Mouse (Mus musculus) MEL (cell line): ENCODE results near the gene Phospho1.

Experiments
- BHLHE40 ChIP-seq: IDR thresholded peaks from 2 replicates; pipeline ENCODE4 v1.6.1; 2012; ENCODE audit warnings: low read depth, mild to moderate bottlenecking, inconsistent platforms, low read length, improper control_type of control experiment, borderline replicate concordance
- CHD2 ChIP-seq: IDR thresholded peaks from 2 replicates; pipeline ENCODE4 v1.6.1; 2011; ENCODE audit warnings: low read length, improper control_type of control experiment
- CTCF ChIP-seq, 3 experiments: IDR thresholded peaks in 2 of 3; conservative IDR thresholded peaks in 1 of 3; 2 replicates each; pipeline ENCODE4 v1.5.1; 2011 to 2012; ENCODE audit warnings: low read length in 3 of 3, low read depth in 2 of 3, mild to moderate bottlenecking in 2 of 3, improper control_type of control experiment in 1 of 3, inconsistent platforms in 1 of 3, mixed read lengths in 1 of 3, moderate library complexity in 1 of 3; ENCODE audit not compliant: control insufficient read depth in 1 of 3, insufficient read depth in 1 of 3, poor library complexity in 1 of 3, severe bottlenecking in 1 of 3
- E2F4 ChIP-seq: IDR thresholded peaks from 2 replicates; pipeline ENCODE4 v1.6.1; 2011; ENCODE audit warnings: low read depth, low read length, improper control_type of control experiment, borderline replicate concordance
- EP300 ChIP-seq, 2 experiments: IDR thresholded peaks; 2 replicates each; pipeline ENCODE4 v1.6.1; 2011; ENCODE audit warnings: improper control_type of control experiment in 2 of 2, low read length in 2 of 2, low read depth in 1 of 2, mild to moderate bottlenecking in 1 of 2
- HCFC1 ChIP-seq: IDR thresholded peaks from 2 replicates; pipeline ENCODE4 v1.6.1; 2012; ENCODE audit warnings: low read depth, mild to moderate bottlenecking, inconsistent platforms, low read length, improper control_type of control experiment, moderate library complexity
- MAFK ChIP-seq: IDR thresholded peaks from 2 replicates; pipeline ENCODE4 v1.6.1; 2011; ENCODE audit warnings: low read depth, mild to moderate bottlenecking, low read length, improper control_type of control experiment, borderline replicate concordance
- MAZ ChIP-seq: IDR thresholded peaks from 2 replicates; pipeline ENCODE4 v1.6.1; 2012; ENCODE audit warnings: low read depth, mild to moderate bottlenecking, inconsistent platforms, low read length, improper control_type of control experiment
- POLR2A ChIP-seq, 2 experiments: IDR thresholded peaks; 2 replicates each; pipeline ENCODE4 v1.6.1; 2011 to 2012; ENCODE audit warnings: low read length in 2 of 2, mild to moderate bottlenecking in 2 of 2, control low read depth in 1 of 2, improper control_type of control experiment in 1 of 2, low read depth in 1 of 2, moderate library complexity in 1 of 2; ENCODE audit not compliant: control insufficient read depth in 1 of 2, insufficient read depth in 1 of 2, poor library complexity in 1 of 2
- USF2 ChIP-seq, 2 experiments: IDR thresholded peaks; 2 replicates each; pipeline ENCODE4 v1.6.1; 2011 to 2012; ENCODE audit warnings: improper control_type of control experiment in 2 of 2, low read length in 2 of 2, borderline replicate concordance in 1 of 2, inconsistent platforms in 1 of 2, low read depth in 1 of 2, mild to moderate bottlenecking in 1 of 2; ENCODE audit not compliant: insufficient read depth in 1 of 2
- ZNF384 ChIP-seq: IDR thresholded peaks from 2 replicates; pipeline ENCODE4 v1.6.1; 2012; ENCODE audit warnings: low read depth, mild to moderate bottlenecking, inconsistent platforms, low read length, improper control_type of control experiment

- TF ChIP-seq ZNF384 (no peak), EP300 (IDR thresholded peaks at IDR 0.05; ENCODE audit: low read depth in 1 of 2, low read length in 2 of 2) (no peak), POLR2A (IDR thresholded peaks at IDR 0.05; ENCODE audit: control insufficient read depth in 1 of 2, insufficient read depth in 1 of 2, low read depth in 1 of 2, low read length in 2 of 2, poor library complexity in 1 of 2) (no peak), CTCF (IDR thresholded peaks at IDR 0.05 in 2 of 3, conservative IDR thresholded peaks at IDR 0.05 in 1 of 3; ENCODE audit: control insufficient read depth in 1 of 3, insufficient read depth in 1 of 3, low read depth in 2 of 3, low read length in 3 of 3, poor library complexity in 1 of 3, severe bottlenecking in 1 of 3) (no peak), MAZ (no peak), CHD2 (no peak), MAFK (no peak), HCFC1 (no peak), USF2 (IDR thresholded peaks at IDR 0.05; ENCODE audit: borderline replicate concordance in 1 of 2, insufficient read depth in 1 of 2, low read depth in 1 of 2, low read length in 2 of 2) (no peak), BHLHE40 (no peak), E2F4 (no peak)
Observed at GRCm38 (mm10) chr11:95812224-95812623, 12.1 kb upstream of the Phospho1 start.
